Mouse (Mus musculus) C3H10T1/2 (cell line): Measurements from ENCODE around the gene Gins2. TPM values are rescaled to one million over a fixed set of nuclear protein-coding genes. Genes with fewer than 3 reads are reported as not detected.

Source experiments
- polyA plus RNA-seq, 2 experiments: library from polyadenylated mRNA; unstranded; fragments of >200 nt; fragmentation: generic; extraction: Trizol; gene quantifications; one replicate each; pipeline ENCODE4 v1.2.1; 2012; ENCODE audit warnings: missing spikeins in 2 of 2

Gins2 gene
- 10 to 100 TPM; 38.8 to 43.1 TPM for polyA plus RNA-seq

GRCm38 (mm10) chr8:120588908-120589771 lies at the start of gene Gins2:
TSS of gene Gins2 (minus strand) at chr8:120589304.

Other genes with a start within 250 kb of the Gins2 start
- 10 to 100 TPM; 28.1 to 64.3 TPM for gene 1190005I06Rik, start 58.3 kb upstream of the Gins2 start, polyA plus RNA-seq
- 1 to 10 TPM; 1.6 to 2.1 TPM for gene Gm27021, start 78.8 kb upstream of the Gins2 start, polyA plus RNA-seq
- 1,000 to 10,000 TPM; 1,423 to 1,620 TPM for gene Cox4i1, start 78.9 kb upstream of the Gins2 start, polyA plus RNA-seq
- 100 to 1,000 TPM; 176 to 244 TPM for gene Emc8, start 79.3 kb upstream of the Gins2 start, polyA plus RNA-seq
- gene Irf8, start 147.1 kb upstream of the Gins2 start, polyA plus RNA-seq: not detected